Mouse (Mus musculus) liver, embryonic 11.5 days (tissue): Measurements from ENCODE around the gene F2. TPM values are rescaled to one million over a fixed set of nuclear protein-coding genes. Genes with fewer than 3 reads are reported as not detected.

ENCODE experiments used
- ATAC-seq: fragments of 200-750 bp; cut with Nextera tagmentation; replicated peaks from 2 replicates; pipeline ENCODE4 v1.8.0; 2017; ENCODE audit warnings: moderate number of reproducible peaks, mild to moderate bottlenecking, moderate TSS enrichment, moderate library complexity; ENCODE audit not compliant: low FRiP score
- DNase-seq: peaks from one replicate; pipeline ENCODE4 v3.0.0-alpha.2; 2017; ENCODE audit warnings: low spot score
- H3K27ac ChIP-seq: fragments of 300-500 bp; sonication (generic); 2 replicates; pipeline ENCODE4 v1.5.1; 2014; ENCODE audit warnings: mild to moderate bottlenecking, low read depth, low read length, control low read depth
- H3K27me3 ChIP-seq: fragments of 300-500 bp; sonication (generic); replicated peaks from 2 replicates; pipeline ENCODE4 v1.6.1; 2014; ENCODE audit warnings: low read length, mixed read lengths; ENCODE audit not compliant: control insufficient read depth, insufficient read depth
- H3K36me3 ChIP-seq: fragments of 300-500 bp; sonication (generic); 2 replicates; pipeline ENCODE4 v1.6.1; 2014; ENCODE audit warnings: mild to moderate bottlenecking, low read length, moderate library complexity, mixed read lengths; ENCODE audit not compliant: control insufficient read depth, insufficient read depth
- H3K4me1 ChIP-seq: fragments of 300-500 bp; sonication (generic); replicated peaks from 2 replicates; pipeline ENCODE4 v1.6.1; 2014; ENCODE audit warnings: low read length, mixed read lengths; ENCODE audit not compliant: control insufficient read depth, insufficient read depth
- H3K4me2 ChIP-seq: fragments of 300-500 bp; sonication (generic); 2 replicates; pipeline ENCODE4 v1.6.1; 2014; ENCODE audit warnings: mild to moderate bottlenecking, control low read depth, moderate library complexity
- H3K4me3 ChIP-seq: fragments of 300-500 bp; sonication (generic); 2 replicates; pipeline ENCODE4 v1.5.1; 2014; ENCODE audit warnings: low read depth, low read length, control low read depth
- H3K9ac ChIP-seq: fragments of 300-500 bp; sonication (generic); 2 replicates; pipeline ENCODE4 v1.6.1; 2014; ENCODE audit warnings: low read depth, low read length, control low read depth
- H3K9me3 ChIP-seq: fragments of 300-500 bp; sonication (generic); 2 replicates; pipeline ENCODE4 v1.6.1; 2016; ENCODE audit warnings: low read length, inconsistent platforms, mixed read lengths; ENCODE audit not compliant: control insufficient read depth
- WGBS: fragments of 180-500 bp; shearing (Covaris S2); extraction: QIAGEN DNeasy Blood & Tissue Kit; methylation state at CpG from one replicate; pipeline ENCODE4 v1.1.7; 2014; 5-methylcytosine and 5-hydroxymethylcytosine counted together
- polyA plus RNA-seq: library from polyadenylated mRNA; unstranded; fragments of >200 nt; fragmentation: Nextera tagmentation; extraction: Ambion mirVana; gene quantifications from 2 replicates; pipeline ENCODE4 v1.2.1, GENCODE M21; 2014

The F2 gene
- polyA plus RNA-seq, 1 experiment from 2014 or later = 124 TPM

GRCm38 (mm10) chr2:91667747-91668146 lies 31.5 kb upstream of the F2 start:
- Histone ChIP-seq H3K4me1 (no peaks in the 10 kb centered on the region), H3K36me3 (peaks cover 50% of the 10 kb centered on the region)

DNA sequence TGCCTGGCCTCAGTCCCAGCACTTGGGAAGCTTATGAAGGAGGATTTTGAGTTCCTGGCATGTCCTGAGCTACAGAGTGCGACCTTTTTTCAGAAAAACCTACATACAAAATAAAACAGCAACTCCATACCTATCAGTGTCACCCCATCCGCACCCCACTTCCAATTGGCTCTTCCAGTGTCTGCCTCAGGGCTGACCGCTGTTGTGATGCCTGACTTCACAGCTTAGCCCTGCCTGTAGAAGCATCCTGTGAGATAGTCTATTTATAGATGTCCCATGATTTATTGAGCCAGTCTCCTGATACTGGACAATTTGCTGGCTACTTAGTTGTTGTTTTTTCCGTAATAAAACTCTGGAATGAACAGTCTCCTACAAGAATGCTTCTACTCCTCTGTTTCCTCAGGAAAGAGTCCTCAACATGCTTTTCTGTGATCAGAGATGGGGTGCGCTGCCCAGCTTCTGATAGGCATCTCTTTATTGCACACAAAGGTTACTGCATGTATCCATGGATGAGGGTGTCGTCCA lies 30.2 kb upstream of the F2 start:
- Histone ChIP-seq H3K4me3 (no peak overlapping the region), H3K36me3 (peaks cover 50% of the 10 kb centered on the region), H3K4me1 (no peaks in the 10 kb centered on the region), H3K4me2 (no peak overlapping the region), H3K9me3 (no peaks in the 10 kb centered on the region), H3K27me3 (no peaks in the 10 kb centered on the region), H3K9ac (no peak overlapping the region), H3K27ac (no peak overlapping the region)
- no peak for ATAC-seq
- DNase-seq = no peak
- WGBS = 94% methylated on average over 6 of the region's 6 CpGs

More at GRCm38 (mm10) chr2:91667747-91668146, 31.5 kb upstream of the F2 start:
- H3K4me3 ChIP-seq = no peak overlapping the region
- 77% methylated on average over 2 of the region's 2 CpGs for WGBS
- H3K4me2 ChIP-seq = no peak overlapping the region
- no peaks in the 10 kb centered on the region for H3K27me3 ChIP-seq
- no peak overlapping the region for H3K9ac ChIP-seq
- ATAC-seq (no peak), DNase-seq (no peak)
- H3K9me3 ChIP-seq = no peaks in the 10 kb centered on the region
- H3K27ac ChIP-seq = no peak overlapping the region

DNA sequence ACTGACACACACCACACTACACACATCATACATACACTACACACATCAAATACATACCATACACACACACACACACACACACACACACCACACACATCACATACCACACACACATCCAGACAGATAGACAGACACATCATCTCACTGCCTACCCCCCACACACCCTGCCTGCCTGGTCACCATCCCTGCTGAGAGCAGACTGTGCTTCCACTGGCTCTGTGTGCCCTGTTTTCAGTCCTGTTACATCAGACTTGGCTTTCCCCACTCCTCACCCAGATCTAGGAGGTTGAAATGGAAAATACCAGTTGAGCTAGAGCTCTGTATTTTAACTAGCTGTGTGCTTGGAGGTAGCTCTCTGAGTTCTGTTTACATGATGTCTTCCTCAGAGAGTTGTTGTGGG lies 28.6 kb upstream of the F2 start:
- H3K4me2 ChIP-seq = no peak overlapping the region
- no peak overlapping the region for H3K27ac ChIP-seq
- no peaks in the 10 kb centered on the region for H3K4me1 ChIP-seq
- no peak for DNase-seq
- H3K36me3 ChIP-seq = peaks cover 41% of the 10 kb centered on the region
- no peaks in the 10 kb centered on the region for H3K27me3 ChIP-seq
- no peak overlapping the region for H3K4me3 ChIP-seq
- no peak overlapping the region for H3K9ac ChIP-seq
- no peaks in the 10 kb centered on the region for H3K9me3 ChIP-seq
- no peak for ATAC-seq

DNA sequence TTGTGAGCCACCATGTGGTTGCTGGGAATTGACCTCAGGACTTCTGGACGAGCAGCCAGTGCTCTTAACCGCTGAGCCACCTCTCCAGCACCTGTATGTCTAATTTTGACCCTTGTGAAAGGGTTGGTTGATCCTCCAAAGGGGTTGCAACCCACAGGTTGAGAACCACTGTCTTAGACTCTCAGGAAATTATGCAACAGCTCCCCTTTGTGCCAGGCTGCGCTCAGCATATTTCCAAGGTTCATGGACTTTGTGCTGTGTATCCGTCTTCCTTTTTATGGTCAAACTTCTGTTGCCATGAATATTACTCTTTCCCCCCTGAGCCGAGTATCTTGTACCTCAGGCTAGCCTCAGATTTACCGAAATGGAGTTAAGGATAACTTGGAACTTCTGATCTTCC lies 24.8 kb upstream of the F2 start:
- ATAC-seq (no peak), DNase-seq (no peak)
- Histone ChIP-seq H3K9me3 (no peaks in the 10 kb centered on the region), H3K36me3 (peaks cover 34% of the 10 kb centered on the region), H3K4me1 (no peaks in the 10 kb centered on the region), H3K9ac (no peak overlapping the region), H3K4me3 (no peak overlapping the region), H3K4me2 (no peak overlapping the region), H3K27me3 (no peaks in the 10 kb centered on the region), H3K27ac (no peak overlapping the region)
- 91% methylated on average over 6 of the region's 6 CpGs for WGBS

DNA sequence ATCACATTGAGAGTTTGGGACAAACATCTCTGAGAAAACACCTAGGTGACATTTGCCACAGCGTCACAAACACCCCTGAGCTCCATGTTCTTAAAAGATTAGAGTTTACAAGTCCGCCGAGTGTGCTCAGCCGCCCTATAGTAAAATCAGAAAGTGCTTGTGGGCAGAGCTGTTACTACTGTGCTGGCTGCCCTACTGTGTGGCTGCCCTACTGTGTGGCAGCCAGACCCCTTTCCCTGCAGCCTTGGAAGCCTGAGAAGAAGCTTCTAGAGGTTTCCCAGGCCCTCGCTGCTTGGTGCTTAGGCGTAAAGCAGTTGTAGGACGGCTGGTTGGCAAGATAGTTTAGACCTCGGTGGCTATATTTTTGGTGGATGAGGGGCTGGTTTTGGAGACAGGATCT lies 23.4 kb upstream of the F2 start:
- H3K9ac ChIP-seq = no peak overlapping the region
- no peak overlapping the region for H3K27ac ChIP-seq
- WGBS = 91% methylated on average over 8 of the region's 8 CpGs
- ATAC-seq = no peak
- no peak overlapping the region for H3K4me2 ChIP-seq
- peaks cover 42% of the 10 kb centered on the region for H3K36me3 ChIP-seq
- no peaks in the 10 kb centered on the region for H3K27me3 ChIP-seq
- H3K9me3 ChIP-seq = no peaks in the 10 kb centered on the region
- no peaks in the 10 kb centered on the region for H3K4me1 ChIP-seq
- DNase-seq = no peak
- no peak overlapping the region for H3K4me3 ChIP-seq

DNA sequence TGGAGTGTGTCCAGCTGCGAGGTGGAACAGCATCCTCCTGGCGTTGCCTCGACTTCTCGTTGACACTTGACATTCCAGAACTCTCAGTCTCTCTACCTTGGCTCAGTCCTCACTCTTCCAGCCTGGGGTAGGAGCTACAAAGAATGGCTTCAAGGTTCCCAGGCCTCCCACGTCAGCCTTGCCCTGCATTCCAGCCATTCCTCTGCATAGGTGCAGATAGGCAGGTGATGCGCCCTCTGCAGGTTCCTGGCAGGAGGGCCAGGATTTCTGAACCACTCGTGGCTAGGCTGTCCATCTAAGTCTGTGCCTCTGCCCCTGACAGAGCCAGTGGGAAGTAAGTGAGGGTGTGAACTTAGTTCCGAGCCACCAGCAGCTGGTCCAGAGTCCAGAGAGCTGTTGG lies 20.6 kb upstream of the F2 start:
- ATAC-seq = 0 out of 2 replicates have a peak, but pooled peaks have one; percentile 22
- H3K9me3 ChIP-seq = no peaks in the 10 kb centered on the region
- H3K9ac ChIP-seq = no peak overlapping the region
- WGBS = 68% methylated on average over 8 of the region's 8 CpGs
- H3K4me3 ChIP-seq = no peak overlapping the region
- H3K27ac ChIP-seq = no peak overlapping the region
- H3K36me3 ChIP-seq = peaks cover 35% of the 10 kb centered on the region
- H3K4me1 ChIP-seq = peaks cover 3% of the 10 kb centered on the region; the same call in 1 of the 2 replicates
- H3K27me3 ChIP-seq = no peaks in the 10 kb centered on the region
- no peak for DNase-seq
- H3K4me2 ChIP-seq = no peak overlapping the region

DNA sequence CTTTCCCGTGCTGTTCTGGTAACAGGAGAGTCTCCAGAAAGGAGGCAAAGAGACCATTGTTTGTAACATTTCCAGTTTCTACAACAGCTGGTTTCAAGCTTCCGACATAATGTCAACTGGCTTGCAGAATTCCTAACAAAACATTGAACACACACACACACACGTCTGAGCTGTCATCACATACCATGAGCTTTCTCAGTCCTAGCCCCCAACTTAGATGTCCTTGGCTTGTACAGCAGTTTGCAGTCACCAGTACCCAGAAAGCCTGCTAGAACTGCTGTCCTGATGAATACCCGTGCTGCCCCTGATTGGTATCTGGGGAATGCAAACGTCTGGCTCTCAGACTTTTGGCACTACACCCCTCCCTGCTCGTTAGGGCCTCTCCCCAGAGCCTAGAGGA lies 19.6 kb upstream of the F2 start:
- H3K9ac ChIP-seq = no peak overlapping the region
- H3K27ac ChIP-seq = no peak overlapping the region
- H3K4me3 ChIP-seq = no peak overlapping the region
- H3K4me1 ChIP-seq = peaks cover 9% of the 10 kb centered on the region
- 63% methylated on average over 6 of the region's 6 CpGs for WGBS
- H3K36me3 ChIP-seq = peaks cover 35% of the 10 kb centered on the region
- no peaks in the 10 kb centered on the region for H3K9me3 ChIP-seq
- ATAC-seq = no peak
- no peak overlapping the region for H3K4me2 ChIP-seq
- no peak for DNase-seq
- H3K27me3 ChIP-seq = no peaks in the 10 kb centered on the region

GRCm38 (mm10) chr2:91655388-91655787 lies 19.2 kb upstream of the F2 start:
- no peak overlapping the region for H3K4me2 ChIP-seq
- no peaks in the 10 kb centered on the region for H3K27me3 ChIP-seq
- ATAC-seq = no peak
- H3K36me3 ChIP-seq = peaks cover 35% of the 10 kb centered on the region
- H3K4me3 ChIP-seq = no peak overlapping the region
- no peak overlapping the region for H3K27ac ChIP-seq
- DNase-seq = no peak
- 76% methylated on average over 5 of the region's 5 CpGs for WGBS
- H3K4me1 ChIP-seq = peaks cover 9% of the 10 kb centered on the region
- H3K9ac ChIP-seq = no peak overlapping the region
- no peaks in the 10 kb centered on the region for H3K9me3 ChIP-seq

DNA sequence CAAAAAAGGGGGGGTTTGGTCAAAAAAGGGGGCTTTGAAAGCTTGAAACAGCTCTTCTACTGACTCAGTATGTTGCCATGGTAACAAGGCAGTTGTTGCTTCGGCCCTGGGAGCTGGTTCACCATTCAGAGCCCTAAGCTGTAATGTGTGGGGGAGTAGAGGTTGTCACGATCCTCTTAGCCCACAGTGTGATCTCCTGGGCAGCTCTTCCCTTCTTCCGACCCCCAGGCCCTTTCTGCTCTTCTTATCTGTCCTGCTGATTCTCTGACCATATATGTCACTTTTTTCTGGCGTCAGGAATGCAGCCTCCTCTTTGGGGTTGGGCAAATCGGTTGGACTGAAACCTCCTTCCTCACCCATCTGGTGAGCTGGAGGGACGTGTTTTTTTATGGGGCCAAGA lies 16.6 kb upstream of the F2 start:
- no peak overlapping the region for H3K4me3 ChIP-seq
- peaks cover 14% of the 10 kb centered on the region for H3K4me1 ChIP-seq
- no peak overlapping the region for H3K4me2 ChIP-seq
- H3K36me3 ChIP-seq = peaks cover 27% of the 10 kb centered on the region
- no peaks in the 10 kb centered on the region for H3K9me3 ChIP-seq
- H3K27me3 ChIP-seq = no peaks in the 10 kb centered on the region
- no peak overlapping the region; the same call in 1 of the 2 replicates for H3K9ac ChIP-seq
- H3K27ac ChIP-seq = no peak overlapping the region
- DNase-seq (no peak), ATAC-seq (no peak)
- WGBS = 54% methylated on average over 6 of the region's 6 CpGs
